Mouse (Mus musculus) lung, postnatal 0 days (tissue): ENCODE measurements around the gene Kcnj9.

Experiments used
- CTCF ChIP-seq: IDR thresholded peaks from 2 replicates; pipeline ENCODE4 v1.5.1; 2016; ENCODE audit warnings: antibody characterized with exemption, mild to moderate bottlenecking
- EP300 ChIP-seq: IDR thresholded peaks from 2 replicates; pipeline ENCODE4 v1.6.1; 2016; ENCODE audit warnings: antibody characterized with exemption, mild to moderate bottlenecking, control low read depth

- no peak for TF ChIP-seq EP300
- peak; percentile 63 for TF ChIP-seq CTCF
Measured at GRCm38 (mm10) chr1:172333512-172333911, 4.4 kb upstream of the Kcnj9 start.
